In the genomic region with DNA sequence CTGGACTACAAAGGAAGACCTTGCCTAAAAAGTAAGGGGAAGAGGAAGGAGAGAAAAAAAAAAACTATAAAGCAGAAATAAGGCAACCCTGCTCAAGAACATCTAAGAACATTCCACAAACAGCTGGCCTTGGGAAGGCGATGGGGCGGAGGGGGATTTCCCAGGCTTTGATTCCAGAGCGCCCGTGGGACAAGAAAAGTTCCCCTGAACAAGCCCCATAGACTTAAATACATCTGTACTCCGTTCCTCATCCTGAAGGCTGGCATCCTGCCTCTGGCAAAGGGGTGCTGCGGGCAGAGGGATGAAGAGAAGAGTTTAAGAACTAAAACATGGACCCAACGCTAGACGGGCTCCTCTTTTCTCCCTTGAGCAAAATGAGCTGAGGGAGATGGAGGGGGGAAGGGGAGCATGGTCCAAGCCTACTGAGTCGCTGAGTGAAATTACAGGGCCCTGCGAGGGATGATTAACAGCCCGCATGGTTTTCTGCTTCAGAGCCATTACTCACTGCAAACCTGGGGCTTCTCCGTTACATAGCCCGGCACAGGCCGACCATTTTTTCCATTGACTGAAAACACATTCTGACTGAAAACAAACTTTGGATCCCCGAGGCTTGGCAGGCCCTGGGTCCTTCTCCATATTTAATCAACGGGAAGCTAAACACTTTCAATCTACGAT, we compare ENCODE assay signal across 10 mouse cellular contexts.
DNase-seq lines count a peak whose midpoint lies in the region; ATAC-seq and TF ChIP-seq lines count a peak whose summit lies in the region.
"Had no signal": no experiment of that assay in that cellular context is flagged by ENCODE, and none has a peak within 500 bp of the region (broad histone marks: within the 10 kb centered on the region; RNA-seq: fewer than 3 reads in every experiment).

No protein-coding gene starts in this region.

- 47% methylated on average over 17 of the region's 17 CpGs for WGBS in embryonic facial prominence, embryonic 12.5 days
- 11% methylated on average over 17 of the region's 17 CpGs for WGBS in limb, embryonic 14.5 days

- H3K27ac ChIP-seq in embryonic facial prominence, embryonic 12.5 days, result peak overlapping the region; percentile 79
- peak overlapping the region; percentile 73 for H3K27ac ChIP-seq in limb, embryonic 14.5 days (replicated peaks; ENCODE audit: low read depth, low read length)

- H3K9me3 ChIP-seq in embryonic facial prominence, embryonic 12.5 days, result no peaks in the 10 kb centered on the region
- no peaks in the 10 kb centered on the region for H3K9me3 ChIP-seq in limb, embryonic 14.5 days (ENCODE audit: control insufficient read depth, low read length)

- peaks cover 25% of the 10 kb centered on the region for H3K4me1 ChIP-seq in embryonic facial prominence, embryonic 12.5 days
- H3K4me1 ChIP-seq in limb, embryonic 14.5 days (ENCODE audit: control insufficient read depth, insufficient read depth, low read length), result peaks cover 55% of the 10 kb centered on the region

- H3K4me2 ChIP-seq in embryonic facial prominence, embryonic 12.5 days (replicated peaks), result no peak overlapping the region
- H3K4me2 ChIP-seq in limb, embryonic 14.5 days (replicated peaks; ENCODE audit: low read depth, low read length, severe bottlenecking), result peak overlapping the region; percentile 27; the same call in 1 of the 2 replicates

- intact Hi-C loops in heart, postnatal 25 days (cut with DNase I), result loop anchor here (5.0 kb wide), 1 partner anchor 129 kb away; the partner anchor contains the start of gene Zfp703

- no peak overlapping the region for H3K9ac ChIP-seq in embryonic facial prominence, embryonic 12.5 days
- 0 out of 2 replicates have a peak overlapping the region, but pooled peaks have one; percentile 8 for H3K9ac ChIP-seq in limb, embryonic 14.5 days (ENCODE audit: low read depth, low read length, severe bottlenecking)

- DNase-seq in heart, adult 11 months, result peak; percentile 94
- DNase-seq in heart, postnatal 25 days (ENCODE audit: low spot score), result no peak
- peak; percentile 64 for DNase-seq in kidney, adult 11 months
- DNase-seq in limb, embryonic 14.5 days (ENCODE audit: low spot score), result peak; percentile 77
- DNase-seq in left cerebral cortex, adult 18-20 months (ENCODE audit: low spot score in 2 of 2), result no peak
- DNase-seq in urinary bladder, postnatal 4 days (ENCODE audit: low spot score in 2 of 2), result no peak
- no peak for DNase-seq in natural killer cell, adult 2 months (ENCODE audit: low spot score in 2 of 2)
- DNase-seq: cerebellum, postnatal 10 days; lung, postnatal 36 days had no signal

- no peaks in the 10 kb centered on the region for H3K36me3 ChIP-seq in embryonic facial prominence, embryonic 12.5 days
- H3K36me3 ChIP-seq in limb, embryonic 14.5 days (ENCODE audit: control insufficient read depth, insufficient read depth, low read length), result no peaks in the 10 kb centered on the region

- no peaks in the 10 kb centered on the region for H3K27me3 ChIP-seq in embryonic facial prominence, embryonic 12.5 days
- H3K27me3 ChIP-seq in limb, embryonic 14.5 days (ENCODE audit: control insufficient read depth, insufficient read depth, low read length), result 0 out of 2 replicates have a peak, but pooled peaks cover 6% of the 10 kb centered on the region

- H3K4me3 ChIP-seq in embryonic facial prominence, embryonic 12.5 days, result no peak overlapping the region
- no peak overlapping the region for H3K4me3 ChIP-seq in limb, embryonic 14.5 days (replicated peaks; ENCODE audit: low read length)

- no peak for TF ChIP-seq POLR2A in limb, embryonic 14.5 days (IDR thresholded peaks at IDR 0.05; ENCODE audit: borderline replicate concordance, extremely low read depth, insufficient read depth, insufficient read length)

- ATAC-seq in embryonic facial prominence, embryonic 12.5 days (ENCODE audit: insufficient number of reproducible peaks, insufficient read depth, low FRiP score, low TSS enrichment), result peak; percentile 70; the same call in 1 of the 2 replicates
- ATAC-seq in limb, embryonic 14.5 days (ENCODE audit: low FRiP score, low read depth), result peak; percentile 47; the same call in 1 of the 2 replicates

Comparison
In these comparisons a context has a peak if more than half of its experiments do, and no peak if none do; other contexts are left out.
1. DNase-seq: peak in heart, adult 11 months (single experiment), kidney, adult 11 months (single experiment) and limb, embryonic 14.5 days (single experiment); none in heart, postnatal 25 days (single experiment), left cerebral cortex, adult 18-20 months (0 of 2), urinary bladder, postnatal 4 days (0 of 2) and natural killer cell, adult 2 months (0 of 2).